Mouse (Mus musculus) layer of hippocampus, adult 18-20 months (tissue): ENCODE results near the gene Chrng. TPM values are rescaled to one million over a fixed set of nuclear protein-coding genes. Genes with fewer than 3 reads are reported as not detected.

Experiments used
- DNase-seq, 2 experiments: peaks; one replicate each; pipeline ENCODE4 v3.0.0; 2022; ENCODE audit warnings: low spot score in 2 of 2
- total RNA-seq, 2 experiments: library from RNA; stranded (reverse); gene quantifications; 2 replicates each; pipeline ENCODE4 v1.2.3; 2021

The Chrng gene
- total RNA-seq, 2 experiments from 2014 or later = not detected

GRCm38 (mm10) chr1:87198119-87199065 lies 6.1 kb upstream of the Chrng start:
- DNase-seq = no peak

DNA sequence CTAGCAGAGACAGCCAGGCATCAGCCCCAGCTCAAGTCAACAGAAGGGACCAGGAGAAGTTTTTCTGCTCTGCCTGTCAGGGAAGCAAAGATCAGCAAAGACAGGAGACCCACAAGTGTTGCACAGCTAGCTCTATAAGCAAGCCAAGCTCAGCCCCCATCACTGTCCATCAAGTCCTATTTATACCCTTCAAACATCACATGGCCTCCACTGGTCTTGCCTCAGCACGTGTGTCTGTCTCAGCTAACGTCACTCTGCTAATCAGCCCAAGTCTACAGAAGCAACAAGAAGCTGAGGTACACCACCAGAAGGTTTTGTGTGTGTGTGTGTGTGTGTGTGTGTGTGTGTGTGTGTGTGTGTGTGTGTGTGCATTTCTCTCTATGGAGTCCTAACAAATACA lies 3.6 kb upstream of the Chrng start:
- DNase-seq = no peak

- DNase-seq = no peak
Observed at GRCm38 (mm10) chr1:87201848-87202247, 2.6 kb upstream of the Chrng start.

GRCm38 (mm10) chr1:87203779-87204178 lies 678 bp upstream of the Chrng start:
- no peak for DNase-seq

DNA sequence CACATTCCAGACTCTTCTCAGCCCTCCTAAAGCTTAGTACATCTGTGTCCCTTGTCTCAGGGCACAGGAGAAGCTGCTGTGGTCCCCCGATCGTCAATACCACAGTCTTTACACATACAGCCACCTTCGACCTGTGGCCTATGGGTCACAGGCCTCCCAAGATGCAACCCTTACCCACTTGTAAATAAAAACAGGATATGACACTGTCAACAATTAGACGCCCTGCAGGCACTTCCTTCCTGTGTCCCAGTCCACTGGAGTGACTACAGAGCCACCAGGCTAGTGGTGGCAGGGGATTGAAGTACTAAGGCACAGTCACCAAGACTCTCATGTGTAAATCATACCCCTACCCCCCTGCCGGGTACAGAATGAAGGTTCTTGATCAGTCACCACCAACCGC lies 581 bp downstream of the Chrng start:
- no peak for DNase-seq

- DNase-seq = no peak
Observed at GRCm38 (mm10) chr1:87205502-87205901, 1.0 kb downstream of the Chrng start.

DNA sequence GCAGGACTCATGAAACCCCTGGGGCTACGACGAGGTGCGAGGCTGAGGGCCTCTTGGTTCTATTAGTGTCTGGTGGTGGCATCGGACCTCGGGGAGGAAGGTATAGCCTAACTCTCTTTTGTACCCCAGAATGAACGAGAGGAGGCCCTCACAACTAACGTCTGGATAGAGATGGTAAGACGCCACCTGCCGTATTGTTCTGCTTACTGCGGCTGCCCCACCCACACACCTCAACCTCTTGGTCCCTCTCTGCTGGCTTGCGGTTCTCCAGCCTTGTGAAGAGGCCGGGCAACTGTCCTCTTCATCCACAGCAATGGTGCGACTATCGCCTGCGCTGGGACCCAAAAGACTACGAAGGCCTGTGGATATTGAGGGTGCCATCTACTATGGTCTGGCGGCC lies 1.9 kb downstream of the Chrng start:
- DNase-seq = no peak

DNA sequence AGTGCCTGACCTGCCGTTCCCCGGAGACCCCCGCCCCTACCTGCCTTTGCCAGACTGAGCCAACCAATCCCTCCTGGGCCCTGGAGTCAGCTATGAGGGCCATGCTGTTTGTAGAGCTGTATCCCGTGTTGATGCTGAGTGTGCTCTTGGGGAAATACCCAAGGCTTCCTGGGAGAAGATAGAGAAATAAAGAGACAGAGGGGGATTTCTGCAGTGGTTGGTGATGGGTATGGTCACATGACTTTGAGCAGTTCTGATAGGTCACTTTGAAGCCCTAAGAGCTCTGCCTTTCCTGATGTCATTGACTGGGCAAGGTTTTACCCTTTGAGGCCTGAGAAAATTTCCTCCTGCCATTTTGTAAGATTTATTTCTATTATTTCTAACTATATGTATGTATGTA lies 7.0 kb downstream of the Chrng start:
- DNase-seq = no peak

- DNase-seq = peak; percentile 90 to 93
Observed at GRCm38 (mm10) chr1:87213735-87214704, 9.6 kb downstream of the Chrng start, which contains the start of gene Eif4e2. Gene Eif4e2, plus strand, starts transcription at chr1:87213914.

- no peak for DNase-seq
Observed at GRCm38 (mm10) chr1:87214748-87215147, 10.3 kb downstream of the Chrng start.

DNA sequence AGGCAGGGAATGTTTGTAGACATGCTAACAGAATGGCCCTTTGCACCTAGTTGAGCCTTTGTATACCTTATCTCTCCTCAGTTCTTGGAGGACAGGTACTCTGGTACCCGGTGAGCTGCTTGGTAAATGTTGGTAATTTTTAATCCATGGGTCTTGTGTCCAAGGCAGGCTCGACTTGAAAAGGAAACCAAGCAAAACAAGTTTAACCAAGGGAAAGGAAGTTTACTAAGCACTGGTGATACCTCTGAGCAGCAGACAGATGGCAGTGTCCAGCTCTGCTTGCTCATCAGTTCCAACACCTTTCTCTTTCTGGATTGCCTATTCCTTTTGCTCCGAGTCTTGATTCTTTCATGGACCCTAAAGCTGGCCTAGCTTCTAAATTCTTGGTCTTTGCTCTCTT lies 13.5 kb downstream of the Chrng start:
- no peak for DNase-seq

GRCm38 (mm10) chr1:87225739-87226138 lies 21.3 kb downstream of the Chrng start:
- DNase-seq = no peak

DNA sequence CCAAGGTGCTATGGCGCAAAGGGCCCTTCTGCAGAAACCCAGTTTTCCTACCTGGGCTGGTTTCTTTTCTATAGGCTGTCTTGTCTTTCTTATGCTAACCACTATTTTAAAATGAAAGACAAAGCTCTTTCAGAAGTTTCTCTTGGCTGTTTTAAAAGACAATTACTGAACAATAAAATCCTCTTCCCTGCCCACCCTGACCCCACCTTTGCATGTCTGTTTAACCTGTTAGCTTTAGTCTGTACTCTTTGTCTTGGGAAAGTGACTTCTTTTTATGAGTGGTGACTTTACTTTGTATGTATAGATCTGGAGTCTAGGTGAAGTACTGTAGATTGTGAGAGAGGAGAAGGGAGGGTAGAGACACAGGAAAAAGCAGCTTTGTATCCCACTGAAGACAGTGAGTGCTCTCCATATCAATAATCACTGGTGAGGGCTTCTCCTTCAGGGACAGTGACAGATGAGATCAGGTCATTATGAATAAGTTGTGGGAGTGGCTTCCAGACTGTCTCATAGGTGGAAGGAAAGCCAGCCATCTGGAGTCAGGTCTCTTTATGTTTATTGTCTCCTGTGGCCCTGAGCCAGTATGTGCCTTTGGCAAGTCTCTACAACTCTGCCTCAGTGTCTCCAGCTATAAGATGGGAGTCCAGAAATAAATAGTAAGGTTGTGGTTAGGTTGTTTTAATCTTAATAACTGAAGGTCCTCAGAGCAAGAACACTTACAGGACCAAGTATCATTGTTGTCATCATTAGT lies 22.1 kb downstream of the Chrng start:
- DNase-seq = no peak

- DNase-seq = no peak
Observed at GRCm38 (mm10) chr1:87227160-87227550, 22.7 kb downstream of the Chrng start.

- no peak for DNase-seq
Observed at GRCm38 (mm10) chr1:87230606-87231005, 26.1 kb downstream of the Chrng start.

DNA sequence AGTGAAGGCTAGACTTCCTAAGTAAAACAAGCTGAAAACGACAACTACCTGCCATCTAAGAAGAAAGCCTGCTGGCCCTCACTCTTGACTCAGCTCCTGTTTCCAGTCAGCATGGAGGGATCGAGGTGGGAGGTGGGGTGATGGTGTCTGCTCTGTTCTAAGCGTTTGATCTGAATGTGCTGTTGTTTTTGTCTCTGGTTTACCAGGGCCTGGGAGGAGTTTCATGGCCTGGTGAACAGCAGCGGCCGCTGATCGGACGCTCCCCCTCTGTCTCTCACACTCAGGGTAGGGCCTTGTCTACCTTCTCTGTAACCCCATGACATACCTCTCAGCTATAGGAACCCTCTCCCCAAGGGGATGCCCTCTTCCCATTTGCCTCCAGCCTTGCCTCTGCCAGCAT lies 27.7 kb downstream of the Chrng start:
- no peak for DNase-seq

DNA sequence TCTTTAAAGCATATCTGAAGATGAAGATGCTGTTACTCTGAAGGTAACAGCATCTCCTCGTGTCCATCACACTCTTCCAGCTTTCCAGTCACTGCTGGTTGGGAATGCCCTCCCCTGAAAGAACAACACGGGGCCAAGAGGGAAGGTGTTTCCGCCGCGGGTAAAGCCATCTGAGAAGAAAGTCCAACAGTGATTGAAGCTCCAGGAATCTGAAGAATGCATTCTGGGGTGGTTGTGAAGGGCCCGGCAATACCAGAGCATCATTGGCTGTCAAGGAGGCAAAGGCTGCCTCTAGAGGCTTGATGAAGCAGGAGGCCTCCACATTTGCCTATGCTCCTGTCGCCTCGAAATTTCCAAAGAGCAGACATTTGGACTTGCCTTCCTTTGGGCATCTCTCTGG lies 34.6 kb downstream of the Chrng start:
- DNase-seq = no peak

DNA sequence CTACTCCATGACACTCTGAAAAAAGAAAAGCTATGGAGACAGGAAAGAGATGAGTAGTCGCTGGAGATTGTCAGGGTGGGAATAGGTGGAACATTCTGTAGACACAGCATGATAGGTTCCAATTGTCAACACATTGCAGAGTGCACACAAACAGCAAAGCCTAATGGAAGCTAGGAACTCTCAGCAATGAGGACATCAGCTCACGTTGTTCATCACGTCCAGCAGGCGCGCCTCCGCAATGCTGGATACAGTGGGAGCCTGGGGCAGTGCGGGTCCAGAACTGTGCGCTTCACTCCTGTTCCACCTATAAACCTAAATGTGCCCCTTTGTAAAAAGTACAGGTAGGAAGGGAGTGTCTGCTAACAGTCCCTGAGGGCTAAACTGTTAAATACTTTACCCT lies 38.6 kb downstream of the Chrng start:
- DNase-seq = no peak

GRCm38 (mm10) chr1:87245430-87245829 lies 41.0 kb downstream of the Chrng start:
- no peak for DNase-seq

DNA sequence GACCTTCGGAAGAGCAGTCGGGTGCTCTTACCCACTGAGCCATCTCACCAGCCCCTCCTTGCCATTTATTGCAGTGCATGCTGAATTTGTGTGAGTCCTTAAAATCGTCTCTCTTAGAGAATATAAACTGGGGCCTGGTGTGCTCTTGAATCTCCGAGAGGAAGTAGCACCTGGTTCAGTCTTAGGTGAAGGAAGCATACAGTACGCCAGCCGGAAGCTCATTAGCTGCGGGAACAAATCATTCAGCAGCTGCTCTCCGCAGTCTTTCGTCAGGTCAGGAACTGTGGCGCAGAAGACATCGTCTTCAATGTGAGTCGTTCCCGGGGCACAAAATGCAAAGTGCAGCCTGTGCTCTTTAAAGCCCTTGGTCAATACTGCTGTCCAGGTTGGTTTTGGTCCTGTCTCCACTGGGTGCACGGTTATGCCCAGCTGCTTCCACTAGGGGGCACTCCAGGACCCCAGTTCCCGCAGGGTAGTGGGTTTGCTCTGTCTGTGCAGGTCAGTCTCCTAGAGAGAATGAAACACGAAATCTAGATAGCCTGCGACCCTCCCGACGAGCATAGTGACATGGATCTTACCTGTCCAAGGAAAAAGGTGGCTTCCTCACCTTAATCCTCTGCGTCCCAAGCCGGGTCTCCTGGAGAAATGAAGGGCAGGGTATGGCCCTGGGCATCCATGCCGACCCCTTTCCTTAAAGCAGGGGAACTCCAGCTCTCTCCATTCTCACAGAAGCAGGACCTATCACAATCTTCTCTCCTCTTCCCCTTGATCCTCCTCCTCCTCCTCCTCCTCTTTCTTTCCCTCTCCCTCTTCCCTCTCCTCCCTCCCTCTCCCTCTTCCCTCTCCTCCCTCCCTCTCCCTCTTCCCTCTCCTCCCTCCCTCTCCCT lies 41.7 kb downstream of the Chrng start:
- peak; percentile 70 to 85 for DNase-seq
